Comparison of ENCODE assay signal across 23 mouse cellular contexts in the genomic region with DNA sequence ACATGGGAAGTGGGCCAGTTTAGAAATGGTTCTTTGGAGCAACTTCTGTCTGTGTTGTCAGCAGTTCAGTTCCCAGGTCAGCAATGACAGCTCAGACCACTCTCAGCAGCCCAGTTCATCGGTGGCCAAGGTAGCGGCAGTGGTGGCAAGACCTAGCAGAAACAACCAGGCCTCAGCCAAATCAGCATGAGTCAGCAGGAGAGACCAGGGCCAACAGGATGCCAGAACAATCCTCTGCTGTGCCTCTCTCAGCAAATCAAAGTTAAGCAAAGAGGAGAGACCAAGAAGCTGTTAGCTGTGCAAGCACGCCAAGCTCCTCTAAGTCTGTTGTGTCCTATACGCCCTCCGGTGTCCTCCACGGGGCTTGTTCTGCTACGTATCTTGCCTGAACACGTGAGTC.
A peak's percentile ranks its signal among the peaks of the same experiment; 100 is the strongest.
DNase-seq lines count a peak whose midpoint lies in the region; ATAC-seq and TF ChIP-seq lines count a peak whose summit lies in the region.
"Had no signal": no experiment of that assay in that cellular context is flagged by ENCODE, and none has a peak within 500 bp of the region (broad histone marks: within the 10 kb centered on the region; RNA-seq: fewer than 3 reads in every experiment).

No protein-coding gene starts in this region.

- H3K9ac ChIP-seq in ES-Bruce4 (ENCODE audit: low read depth, poor library complexity, severe bottlenecking): no peak overlapping the region
- H3K9ac ChIP-seq: embryonic facial prominence, embryonic 13.5 days; forebrain, embryonic 13.5 days; forebrain, postnatal 0 days; heart, embryonic 12.5 days; hindbrain, embryonic 14.5 days; intestine, embryonic 15.5 days had no signal

- TF ChIP-seq EP300 in ES-Bruce4 (IDR thresholded peaks at IDR 0.05; ENCODE audit: insufficient read depth, low read depth, low read length): 0 out of 2 replicates have a peak, but pooled peaks have one; percentile 26

- no peak overlapping the region for H3K27ac ChIP-seq in ES-Bruce4 (ENCODE audit: insufficient read depth, low read length)
- H3K27ac ChIP-seq: embryonic facial prominence, embryonic 13.5 days; forebrain, embryonic 13.5 days; gastrocnemius, adult 2 months; hindbrain, embryonic 10.5 days; hindbrain, embryonic 14.5 days; intestine, embryonic 15.5 days had no signal

- peak; percentile 35 for DNase-seq in adrenal gland, adult 2 months
- no peak for DNase-seq in adrenal gland, adult 8-10 months
- peak; percentile 37 for DNase-seq in NIH3T3 (ENCODE audit: low read depth)
- DNase-seq in fibroblast of lung, adult 2 months (ENCODE audit: low read depth): peak; percentile 64
- DNase-seq: B cell, adult 2 months; cerebellum, adult 11 months; cerebellum, adult 8-10 months; cerebellum, postnatal 14 days; forebrain, postnatal 0 days; gastrocnemius, adult 2 months; gastrocnemius, postnatal 25 days; kidney, adult 18-20 months had no signal

- ATAC-seq in CD4-positive, CD25-positive, alpha-beta regulatory T cell, adult 4 months: no peak
- no peak for ATAC-seq in megakaryocyte-erythroid progenitor cell, adult 5-6 weeks (replicated peaks; ENCODE audit: low FRiP score, low TSS enrichment, poor library complexity, severe bottlenecking)
- ATAC-seq: forebrain, embryonic 13.5 days; forebrain, postnatal 0 days; intestine, embryonic 15.5 days; Patski had no signal

- no peak for TF ChIP-seq POLR2A in ES-Bruce4 (IDR thresholded peaks at IDR 0.05; ENCODE audit: insufficient read depth, low read length)

- H3K4me3 ChIP-seq in ES-Bruce4 (ENCODE audit: low read depth, low read length): no peak overlapping the region
- H3K4me3 ChIP-seq: embryonic facial prominence, embryonic 13.5 days; forebrain, embryonic 13.5 days; gastrocnemius, adult 2 months; heart, embryonic 12.5 days; hindbrain, embryonic 10.5 days; intestine, embryonic 15.5 days had no signal

- no peaks in the 10 kb centered on the region for H3K36me3 ChIP-seq in ES-Bruce4 (ENCODE audit: control insufficient read depth, insufficient read depth, low read length, poor library complexity, severe bottlenecking)
- H3K36me3 ChIP-seq: embryonic facial prominence, embryonic 13.5 days; G1E; heart, embryonic 12.5 days; hindbrain, embryonic 10.5 days; intestine, embryonic 15.5 days had no signal

- H3K9me3 ChIP-seq in ES-Bruce4 (replicated peaks; ENCODE audit: control insufficient read depth, insufficient read depth, low read length, poor library complexity, severe bottlenecking): no peaks in the 10 kb centered on the region
- H3K9me3 ChIP-seq: embryonic facial prominence, embryonic 13.5 days; forebrain, embryonic 13.5 days; heart, embryonic 12.5 days; hindbrain, embryonic 10.5 days; intestine, embryonic 15.5 days had no signal

- no peaks in the 10 kb centered on the region for H3K27me3 ChIP-seq in ES-Bruce4 (ENCODE audit: control insufficient read depth, insufficient read depth, low read length, poor library complexity, severe bottlenecking)
- H3K27me3 ChIP-seq: embryonic facial prominence, embryonic 13.5 days; forebrain, embryonic 13.5 days; heart, embryonic 12.5 days; intestine, embryonic 15.5 days; Patski had no signal

- H3K4me1 ChIP-seq in ES-Bruce4 (ENCODE audit: control insufficient read depth, insufficient read depth, low read length): no peaks in the 10 kb centered on the region
- H3K4me1 ChIP-seq: embryonic facial prominence, embryonic 13.5 days; forebrain, embryonic 13.5 days; heart, embryonic 12.5 days; intestine, embryonic 15.5 days had no signal

- no peak for TF ChIP-seq CTCF in ES-Bruce4 (IDR thresholded peaks at IDR 0.05; ENCODE audit: low read depth, low read length)
